14 mouse cellular contexts compared by ENCODE assay signal in the genomic region with DNA sequence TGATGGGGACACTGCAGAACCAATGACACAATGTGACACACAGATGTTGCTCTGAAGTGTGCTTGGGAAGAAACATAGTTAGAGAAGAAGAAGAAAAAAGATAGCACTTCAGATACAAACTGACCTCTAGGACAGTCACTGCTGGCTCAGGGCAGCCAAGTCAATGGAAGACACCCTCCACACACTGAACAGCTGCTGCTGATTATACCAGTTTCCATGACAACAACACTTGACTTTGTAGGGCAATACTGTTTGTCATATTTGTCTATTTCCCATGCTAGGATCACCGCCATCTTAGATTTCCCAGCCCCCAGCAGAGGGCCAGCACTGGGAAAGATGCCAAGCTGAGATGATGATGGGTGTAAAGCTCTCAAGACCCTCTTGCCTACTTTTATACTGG. TPM values are rescaled to one million over a fixed set of nuclear protein-coding genes. Genes with fewer than 3 reads are reported as not detected.
DNase-seq lines count a peak whose midpoint lies in the region; ATAC-seq and TF ChIP-seq lines count a peak whose summit lies in the region.
"Had no signal": no experiment of that assay in that cellular context is flagged by ENCODE, and none has a peak within 500 bp of the region (broad histone marks: within the 10 kb centered on the region; RNA-seq: fewer than 3 reads in every experiment).

No protein-coding gene starts in this region.

- 66% methylated on average over 1 of the region's 1 CpGs for WGBS in forebrain, postnatal 0 days
- WGBS in forebrain, embryonic 11.5 days, result 82% methylated on average over 1 of the region's 1 CpGs
- WGBS in kidney, embryonic 14.5 days, result 90% methylated on average over 1 of the region's 1 CpGs
- 65% methylated on average over 1 of the region's 1 CpGs for WGBS in neural tube, embryonic 13.5 days
- 58% methylated on average over 1 of the region's 1 CpGs for WGBS in neural tube, embryonic 15.5 days

- no peak overlapping the region for H3K4me2 ChIP-seq in forebrain, postnatal 0 days (ENCODE audit: low read depth)
- no peak overlapping the region for H3K4me2 ChIP-seq in forebrain, embryonic 11.5 days (ENCODE audit: low read depth, low read length, severe bottlenecking)
- no peak overlapping the region for H3K4me2 ChIP-seq in kidney, embryonic 14.5 days (replicated peaks; ENCODE audit: low read depth, low read length)
- H3K4me2 ChIP-seq in neural tube, embryonic 13.5 days, result no peak overlapping the region
- H3K4me2 ChIP-seq in neural tube, embryonic 15.5 days, result no peak overlapping the region
- H3K4me2 ChIP-seq: embryonic facial prominence, embryonic 15.5 days; midbrain, embryonic 12.5 days had no signal

- ATAC-seq in forebrain, postnatal 0 days, result peak; percentile 55; the same call in 1 of the 2 replicates
- ATAC-seq in forebrain, embryonic 11.5 days (replicated peaks; ENCODE audit: low FRiP score), result no peak
- no peak for ATAC-seq in kidney, embryonic 14.5 days (ENCODE audit: low FRiP score, low TSS enrichment)
- ATAC-seq in neural tube, embryonic 13.5 days (ENCODE audit: low read depth), result no peak
- ATAC-seq in neural tube, embryonic 15.5 days (ENCODE audit: low FRiP score), result no peak
- ATAC-seq: activated CD4-positive, CD25-positive, alpha-beta regulatory T cell, adult 4 months had no signal

- H3K9me3 ChIP-seq in forebrain, postnatal 0 days (ENCODE audit: low read length), result no peaks in the 10 kb centered on the region
- no peaks in the 10 kb centered on the region for H3K9me3 ChIP-seq in forebrain, embryonic 11.5 days (ENCODE audit: control insufficient read depth, low read length)
- H3K9me3 ChIP-seq in kidney, embryonic 14.5 days (ENCODE audit: control insufficient read depth, low read length), result no peaks in the 10 kb centered on the region
- no peaks in the 10 kb centered on the region for H3K9me3 ChIP-seq in neural tube, embryonic 13.5 days
- no peaks in the 10 kb centered on the region for H3K9me3 ChIP-seq in neural tube, embryonic 15.5 days (replicated peaks)
- H3K9me3 ChIP-seq: embryonic facial prominence, embryonic 15.5 days; midbrain, embryonic 12.5 days had no signal

- no peak overlapping the region for H3K4me3 ChIP-seq in forebrain, postnatal 0 days (ENCODE audit: low read depth, low read length)
- H3K4me3 ChIP-seq in forebrain, embryonic 11.5 days (ENCODE audit: low read depth, low read length), result no peak overlapping the region
- no peak overlapping the region for H3K4me3 ChIP-seq in kidney, embryonic 14.5 days (ENCODE audit: low read length)
- no peak overlapping the region for H3K4me3 ChIP-seq in neural tube, embryonic 13.5 days
- H3K4me3 ChIP-seq in neural tube, embryonic 15.5 days (replicated peaks), result no peak overlapping the region
- H3K4me3 ChIP-seq: embryonic facial prominence, embryonic 15.5 days; midbrain, embryonic 12.5 days had no signal

- H3K36me3 ChIP-seq in forebrain, postnatal 0 days (ENCODE audit: insufficient read depth), result no peaks in the 10 kb centered on the region
- H3K36me3 ChIP-seq in forebrain, embryonic 11.5 days (ENCODE audit: control insufficient read depth, insufficient read depth, low read length), result no peaks in the 10 kb centered on the region
- no peaks in the 10 kb centered on the region for H3K36me3 ChIP-seq in kidney, embryonic 14.5 days (ENCODE audit: control insufficient read depth, insufficient read depth, low read length)
- 0 out of 2 replicates have a peak, but pooled peaks cover 1% of the 10 kb centered on the region for H3K36me3 ChIP-seq in neural tube, embryonic 13.5 days
- no peaks in the 10 kb centered on the region for H3K36me3 ChIP-seq in neural tube, embryonic 15.5 days
- H3K36me3 ChIP-seq: embryonic facial prominence, embryonic 15.5 days; midbrain, embryonic 12.5 days had no signal

- no peaks in the 10 kb centered on the region; the same call in 1 of the 2 replicates for H3K4me1 ChIP-seq in forebrain, postnatal 0 days (ENCODE audit: insufficient read depth)
- no peaks in the 10 kb centered on the region for H3K4me1 ChIP-seq in forebrain, embryonic 11.5 days (replicated peaks; ENCODE audit: control insufficient read depth, insufficient read depth, low read length)
- no peaks in the 10 kb centered on the region for H3K4me1 ChIP-seq in kidney, embryonic 14.5 days (ENCODE audit: control insufficient read depth, insufficient read depth, low read length)
- H3K4me1 ChIP-seq in neural tube, embryonic 13.5 days (replicated peaks), result peaks cover 14% of the 10 kb centered on the region
- peaks cover 7% of the 10 kb centered on the region; the same call in 1 of the 2 replicates for H3K4me1 ChIP-seq in neural tube, embryonic 15.5 days
- H3K4me1 ChIP-seq: embryonic facial prominence, embryonic 15.5 days had no signal

- no peak overlapping the region for H3K27ac ChIP-seq in forebrain, postnatal 0 days (ENCODE audit: low read depth, low read length)
- no peak overlapping the region for H3K27ac ChIP-seq in forebrain, embryonic 11.5 days (ENCODE audit: low read depth, low read length)
- 0 out of 2 replicates have a peak overlapping the region, but pooled peaks have one; percentile 24 for H3K27ac ChIP-seq in kidney, embryonic 14.5 days (ENCODE audit: low read depth, low read length)
- 0 out of 2 replicates have a peak overlapping the region, but pooled peaks have one; percentile 3 for H3K27ac ChIP-seq in neural tube, embryonic 13.5 days (replicated peaks)
- no peak overlapping the region; the same call in 1 of the 2 replicates for H3K27ac ChIP-seq in neural tube, embryonic 15.5 days (replicated peaks)
- H3K27ac ChIP-seq: embryonic facial prominence, embryonic 15.5 days; midbrain, embryonic 12.5 days had no signal

- no peak overlapping the region for H3K9ac ChIP-seq in forebrain, postnatal 0 days
- no peak overlapping the region for H3K9ac ChIP-seq in forebrain, embryonic 11.5 days (ENCODE audit: low read length)
- H3K9ac ChIP-seq in kidney, embryonic 14.5 days (ENCODE audit: low read depth, low read length), result no peak overlapping the region
- H3K9ac ChIP-seq in neural tube, embryonic 13.5 days, result no peak overlapping the region
- no peak overlapping the region for H3K9ac ChIP-seq in neural tube, embryonic 15.5 days (replicated peaks)
- H3K9ac ChIP-seq: embryonic facial prominence, embryonic 15.5 days; midbrain, embryonic 12.5 days had no signal

- no peak for DNase-seq in forebrain, postnatal 0 days
- no peak for DNase-seq in forebrain, embryonic 11.5 days (ENCODE audit: low spot score)
- DNase-seq in kidney, adult 18-20 months, result no peak
- no peak for DNase-seq in adrenal gland, postnatal 4 days (ENCODE audit: low spot score in 2 of 2)
- no peak for DNase-seq in yolk sac, embryonic 10.5 days (ENCODE audit: low spot score)
- DNase-seq: B cell, adult 2 months; cerebellum, adult 8-10 months; kidney, adult 9 months had no signal

- TF ChIP-seq CTCF in forebrain, postnatal 0 days (IDR thresholded peaks at IDR 0.05; ENCODE audit: low read depth), result no peak

- H3K27me3 ChIP-seq in forebrain, postnatal 0 days (ENCODE audit: insufficient read depth, low read length), result no peaks in the 10 kb centered on the region
- H3K27me3 ChIP-seq in forebrain, embryonic 11.5 days (ENCODE audit: control insufficient read depth, insufficient read depth, low read length), result no peaks in the 10 kb centered on the region
- no peaks in the 10 kb centered on the region for H3K27me3 ChIP-seq in kidney, embryonic 14.5 days (ENCODE audit: control insufficient read depth, insufficient read depth, low read length)
- H3K27me3 ChIP-seq in neural tube, embryonic 13.5 days, result no peaks in the 10 kb centered on the region
- H3K27me3 ChIP-seq in neural tube, embryonic 15.5 days (replicated peaks), result no peaks in the 10 kb centered on the region
- H3K27me3 ChIP-seq: embryonic facial prominence, embryonic 15.5 days; midbrain, embryonic 12.5 days had no signal

RNA-seq across cellular contexts. Expression of a gene that starts 22.7 kb away (rescaled TPM):
- 38.3 TPM in 2 replicates for total RNA-seq in forebrain, postnatal 0 days (2014; rRNA removed)
- 3.1 and 5.3 TPM in 2 replicates for polyA plus RNA-seq in forebrain, postnatal 0 days (2015; fragmentation: Nextera tagmentation; extraction: Ambion mirVana)
- 5.4 and 6.0 TPM in 2 replicates for polyA plus RNA-seq in forebrain, embryonic 11.5 days (2014; fragmentation: Nextera tagmentation; extraction: Ambion mirVana)
- polyA plus RNA-seq in kidney, embryonic 14.5 days (2014; fragmentation: Nextera tagmentation; extraction: Ambion mirVana), result 2.8 and 3.6 TPM in 2 replicates
- 6.5 and 8.0 TPM in 2 replicates for polyA plus RNA-seq in neural tube, embryonic 13.5 days (2015; fragmentation: Nextera tagmentation; extraction: Ambion mirVana)
- polyA plus RNA-seq in neural tube, embryonic 15.5 days (2015; fragmentation: Nextera tagmentation; extraction: Ambion mirVana), result 7.5 and 8.0 TPM in 2 replicates
- total RNA-seq in adrenal gland, postnatal 4 days (2021), result 10 to 100 TPM; 12.6 to 12.9 TPM

Comparison
In these comparisons a context has a peak if more than half of its experiments do, and no peak if none do; other contexts are left out.
1. H3K27ac ChIP-seq: peak in kidney, embryonic 14.5 days (single experiment) and neural tube, embryonic 13.5 days (single experiment); none in forebrain, postnatal 0 days (single experiment), forebrain, embryonic 11.5 days (single experiment) and neural tube, embryonic 15.5 days (single experiment).